Mouse (Mus musculus): ENCODE measurements around the gene Gria1. TPM values are rescaled to one million over a fixed set of nuclear protein-coding genes. Genes with fewer than 3 reads are reported as not detected.

The Gria1 gene
- polyA plus RNA-seq, 1 experiment from 2014 or later: 1.1 TPM

- H3K27me3 ChIP-seq (replicated peaks; ENCODE audit: control insufficient read depth, insufficient read depth, low read length): no peaks in the 10 kb centered on the region
- no peaks in the 10 kb centered on the region for H3K9me3 ChIP-seq (ENCODE audit: control insufficient read depth, low read length)
- DNase-seq (ENCODE audit: low spot score) (no peak), ATAC-seq (replicated peaks; ENCODE audit: low FRiP score, low TSS enrichment, low read depth) (no peak)
- no peak overlapping the region for H3K4me2 ChIP-seq (ENCODE audit: low read length)
- no peaks in the 10 kb centered on the region for H3K4me1 ChIP-seq (replicated peaks; ENCODE audit: control insufficient read depth, insufficient read depth, low read length)
- no peak overlapping the region for H3K9ac ChIP-seq (ENCODE audit: low read length)
- H3K4me3 ChIP-seq (ENCODE audit: low read depth, low read length): no peak overlapping the region
- no peak overlapping the region for H3K27ac ChIP-seq (ENCODE audit: low read depth)
- H3K36me3 ChIP-seq (ENCODE audit: control insufficient read depth, insufficient read depth, low read length): no peaks in the 10 kb centered on the region
- WGBS: 76% methylated on average over 6 of the region's 6 CpGs
Measured at GRCm38 (mm10) chr11:57010611-57011010, 576 bp upstream of the Gria1 start.

DNA sequence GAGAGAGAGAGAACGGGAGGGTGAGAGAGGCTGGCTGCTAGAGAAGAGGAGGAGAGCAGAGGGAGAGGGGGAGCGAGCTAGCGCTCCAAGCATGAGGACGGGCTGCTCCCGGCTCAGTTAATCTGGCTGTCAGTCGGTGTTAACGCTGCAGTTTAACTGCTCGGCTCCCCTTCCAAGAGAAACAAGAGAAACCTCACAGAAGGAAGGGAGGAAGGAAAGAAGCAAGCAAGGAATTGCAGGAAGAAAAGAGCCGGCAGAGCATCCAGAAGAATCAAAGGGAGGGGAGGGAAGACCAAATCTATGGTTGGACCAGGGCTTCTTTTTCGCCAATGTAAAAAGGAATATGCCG is 478 bp downstream of the Gria1 start:
- no peak for ATAC-seq (replicated peaks; ENCODE audit: low FRiP score, low TSS enrichment, low read depth)

DNA sequence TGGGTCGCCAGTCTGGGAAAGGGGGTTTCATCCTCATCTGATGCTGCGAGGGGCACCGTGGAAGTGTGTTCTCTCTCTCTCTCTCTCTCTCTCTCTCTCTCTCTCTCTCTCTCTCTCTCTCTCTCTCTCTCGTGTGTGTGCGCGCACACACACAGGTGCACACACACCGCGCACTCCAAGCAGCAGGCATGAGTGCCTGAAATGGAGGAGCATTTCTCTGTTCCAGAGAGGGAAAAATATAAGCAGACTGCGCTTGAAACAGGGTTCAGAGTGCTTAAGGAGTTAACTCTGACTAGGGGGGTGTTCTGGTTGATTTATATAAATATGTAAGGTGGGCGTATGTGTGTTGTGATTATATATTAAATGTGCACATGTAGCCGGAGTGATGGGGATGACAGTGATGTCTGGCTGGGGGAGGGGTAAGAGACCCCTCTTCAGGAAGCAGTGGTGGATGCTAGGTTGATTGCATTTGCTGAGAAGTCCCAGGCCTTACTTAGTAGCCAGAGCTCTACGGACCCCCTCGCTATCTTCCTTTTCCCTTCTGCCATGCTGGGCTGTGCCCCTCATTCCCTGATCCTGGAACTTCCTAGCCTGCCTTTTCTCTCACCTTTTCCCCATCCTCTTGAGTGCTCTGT is 1.2 kb downstream of the Gria1 start:
- Histone ChIP-seq H3K27ac (ENCODE audit: low read depth) (no peak overlapping the region), H3K27me3 (replicated peaks; ENCODE audit: control insufficient read depth, insufficient read depth, low read length) (no peaks in the 10 kb centered on the region), H3K36me3 (ENCODE audit: control insufficient read depth, insufficient read depth, low read length) (no peaks in the 10 kb centered on the region), H3K4me2 (ENCODE audit: low read length) (peak overlapping the region; percentile 37), H3K4me1 (replicated peaks; ENCODE audit: control insufficient read depth, insufficient read depth, low read length) (no peaks in the 10 kb centered on the region), H3K9ac (ENCODE audit: low read length) (no peak overlapping the region), H3K9me3 (ENCODE audit: control insufficient read depth, low read length) (no peaks in the 10 kb centered on the region), H3K4me3 (ENCODE audit: low read depth, low read length) (no peak overlapping the region)
- WGBS: 26% methylated on average over 12 of the region's 13 CpGs
- no peak for DNase-seq (ENCODE audit: low spot score)
- no peak for ATAC-seq (replicated peaks; ENCODE audit: low FRiP score, low TSS enrichment, low read depth)

More for the DNA sequence above, 478 bp downstream of the Gria1 start:
- Histone ChIP-seq H3K4me2 (ENCODE audit: low read length) (peak overlapping the region; percentile 37), H3K9me3 (ENCODE audit: control insufficient read depth, low read length) (no peaks in the 10 kb centered on the region), H3K4me3 (ENCODE audit: low read depth, low read length) (peak overlapping the region; percentile 13; the same call in 1 of the 2 replicates), H3K36me3 (ENCODE audit: control insufficient read depth, insufficient read depth, low read length) (no peaks in the 10 kb centered on the region), H3K9ac (ENCODE audit: low read length) (0 out of 2 replicates have a peak overlapping the region, but pooled peaks have one; percentile 5), H3K27me3 (replicated peaks; ENCODE audit: control insufficient read depth, insufficient read depth, low read length) (no peaks in the 10 kb centered on the region), H3K4me1 (replicated peaks; ENCODE audit: control insufficient read depth, insufficient read depth, low read length) (no peaks in the 10 kb centered on the region), H3K27ac (ENCODE audit: low read depth) (no peak overlapping the region)
- no peak for DNase-seq (ENCODE audit: low spot score)
- 3% methylated on average over 11 of the region's 11 CpGs for WGBS

DNA sequence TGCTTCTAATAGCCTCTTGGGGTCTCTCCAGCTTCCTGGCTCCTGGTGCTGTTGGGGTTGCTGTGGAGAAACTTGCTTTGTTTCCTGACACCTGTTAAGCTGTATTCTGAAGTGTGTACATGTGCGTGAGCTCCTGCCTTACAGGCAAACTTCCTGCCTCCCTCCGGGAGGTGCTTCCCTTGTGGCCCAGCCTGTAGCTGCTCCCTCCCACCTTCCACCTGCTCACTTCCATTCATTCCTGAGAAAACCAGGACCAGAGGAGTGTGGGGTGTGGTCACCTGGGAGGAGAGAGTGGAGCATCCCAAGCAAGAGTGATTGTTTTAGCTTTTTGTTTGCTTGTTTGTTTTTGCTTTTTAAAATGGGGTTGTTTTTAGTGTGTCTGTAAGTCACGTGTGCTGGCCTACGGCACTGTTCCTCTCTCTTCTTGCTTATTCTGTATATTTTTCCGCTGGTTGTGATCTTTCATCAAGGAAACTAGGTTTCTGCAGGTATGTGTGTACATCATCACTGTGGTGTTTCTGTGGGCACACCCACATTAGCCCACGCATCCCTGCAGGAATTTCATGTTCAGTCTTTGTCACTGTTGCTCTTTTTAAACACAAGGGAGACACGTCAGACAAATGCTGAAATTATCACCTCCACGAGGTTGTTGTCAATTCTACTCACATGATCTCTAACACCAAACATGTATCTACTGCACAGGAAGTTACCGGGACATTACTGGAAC is 2.4 kb downstream of the Gria1 start:
- no peak for ATAC-seq (replicated peaks; ENCODE audit: low FRiP score, low TSS enrichment, low read depth)
- H3K27ac ChIP-seq (ENCODE audit: low read depth): no peak overlapping the region
- DNase-seq (ENCODE audit: low spot score): no peak
- H3K4me2 ChIP-seq (ENCODE audit: low read length): no peak overlapping the region
- 58% methylated on average over 9 of the region's 9 CpGs for WGBS
- H3K4me1 ChIP-seq (replicated peaks; ENCODE audit: control insufficient read depth, insufficient read depth, low read length): no peaks in the 10 kb centered on the region
- no peaks in the 10 kb centered on the region for H3K36me3 ChIP-seq (ENCODE audit: control insufficient read depth, insufficient read depth, low read length)
- no peak overlapping the region for H3K4me3 ChIP-seq (ENCODE audit: low read depth, low read length)
- H3K9me3 ChIP-seq (ENCODE audit: control insufficient read depth, low read length): no peaks in the 10 kb centered on the region
- no peaks in the 10 kb centered on the region for H3K27me3 ChIP-seq (replicated peaks; ENCODE audit: control insufficient read depth, insufficient read depth, low read length)
- no peak overlapping the region for H3K9ac ChIP-seq (ENCODE audit: low read length)

DNA sequence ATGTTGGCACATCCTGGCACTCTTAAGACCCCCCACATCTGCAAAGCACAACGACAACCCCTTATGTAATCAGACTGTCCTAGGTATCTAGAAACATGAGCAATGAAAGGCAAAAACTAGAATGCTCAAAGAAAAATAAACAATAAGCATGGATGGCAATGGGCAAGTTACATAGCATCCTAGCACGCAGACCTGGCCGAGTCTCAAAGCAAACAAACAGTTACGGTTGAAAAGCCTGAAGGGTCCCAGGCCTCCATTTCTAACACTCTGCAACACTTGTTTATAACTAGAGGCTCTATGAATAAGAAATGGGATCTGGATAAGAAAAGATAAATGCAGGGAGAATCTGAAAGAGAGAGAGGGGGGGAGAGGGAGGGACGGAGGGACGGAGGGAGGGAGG is 3.2 kb downstream of the Gria1 start:
- no peak overlapping the region for H3K4me2 ChIP-seq (ENCODE audit: low read length)
- ATAC-seq (replicated peaks; ENCODE audit: low FRiP score, low TSS enrichment, low read depth): no peak
- no peaks in the 10 kb centered on the region for H3K36me3 ChIP-seq (ENCODE audit: control insufficient read depth, insufficient read depth, low read length)
- WGBS: 43% methylated on average over 6 of the region's 6 CpGs
- H3K9ac ChIP-seq (ENCODE audit: low read length): no peak overlapping the region
- no peaks in the 10 kb centered on the region for H3K4me1 ChIP-seq (replicated peaks; ENCODE audit: control insufficient read depth, insufficient read depth, low read length)
- H3K27me3 ChIP-seq (replicated peaks; ENCODE audit: control insufficient read depth, insufficient read depth, low read length): no peaks in the 10 kb centered on the region
- no peak overlapping the region for H3K27ac ChIP-seq (ENCODE audit: low read depth)
- no peaks in the 10 kb centered on the region for H3K9me3 ChIP-seq (ENCODE audit: control insufficient read depth, low read length)
- no peak overlapping the region for H3K4me3 ChIP-seq (ENCODE audit: low read depth, low read length)
- no peak for DNase-seq (ENCODE audit: low spot score)

DNA sequence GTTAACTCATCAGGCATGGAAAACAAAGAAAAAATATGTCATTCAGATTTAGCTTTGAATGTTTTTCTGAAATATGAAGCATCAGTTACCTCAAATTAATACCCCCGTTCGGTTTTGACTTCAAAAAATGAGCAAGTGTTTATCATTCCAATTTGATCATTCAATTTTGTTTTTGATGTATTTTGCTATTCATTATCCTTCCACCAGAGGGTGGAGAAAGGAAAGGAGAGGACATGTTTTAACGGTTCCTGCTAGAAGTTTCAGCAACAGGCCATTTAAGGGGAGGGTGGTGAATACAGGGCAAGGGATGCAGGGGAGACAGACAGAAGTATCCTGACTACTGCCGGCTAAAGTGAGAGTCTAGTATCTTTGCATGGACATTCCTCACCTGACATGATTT is 7.3 kb downstream of the Gria1 start:
- no peaks in the 10 kb centered on the region for H3K36me3 ChIP-seq (ENCODE audit: control insufficient read depth, insufficient read depth, low read length)
- no peak for ATAC-seq (replicated peaks; ENCODE audit: low FRiP score, low TSS enrichment, low read depth)
- H3K4me3 ChIP-seq (ENCODE audit: low read depth, low read length): no peak overlapping the region
- H3K4me2 ChIP-seq (ENCODE audit: low read length): no peak overlapping the region
- H3K27ac ChIP-seq (ENCODE audit: low read depth): no peak overlapping the region
- no peak overlapping the region for H3K9ac ChIP-seq (ENCODE audit: low read length)
- DNase-seq (ENCODE audit: low spot score): no peak
- H3K9me3 ChIP-seq (ENCODE audit: control insufficient read depth, low read length): no peaks in the 10 kb centered on the region
- 58% methylated on average over 4 of the region's 4 CpGs for WGBS
- H3K27me3 ChIP-seq (replicated peaks; ENCODE audit: control insufficient read depth, insufficient read depth, low read length): no peaks in the 10 kb centered on the region
- H3K4me1 ChIP-seq (replicated peaks; ENCODE audit: control insufficient read depth, insufficient read depth, low read length): no peaks in the 10 kb centered on the region

GRCm38 (mm10) chr11:57022400-57022799 is 11.2 kb downstream of the Gria1 start:
- ATAC-seq (replicated peaks; ENCODE audit: low FRiP score, low TSS enrichment, low read depth) (no peak), DNase-seq (ENCODE audit: low spot score) (no peak)
- Histone ChIP-seq H3K4me2 (ENCODE audit: low read length) (no peak overlapping the region), H3K4me3 (ENCODE audit: low read depth, low read length) (no peak overlapping the region), H3K4me1 (replicated peaks; ENCODE audit: control insufficient read depth, insufficient read depth, low read length) (no peaks in the 10 kb centered on the region), H3K27me3 (replicated peaks; ENCODE audit: control insufficient read depth, insufficient read depth, low read length) (no peaks in the 10 kb centered on the region), H3K9me3 (ENCODE audit: control insufficient read depth, low read length) (no peaks in the 10 kb centered on the region), H3K36me3 (ENCODE audit: control insufficient read depth, insufficient read depth, low read length) (no peaks in the 10 kb centered on the region), H3K27ac (ENCODE audit: low read depth) (no peak overlapping the region), H3K9ac (ENCODE audit: low read length) (no peak overlapping the region)
- WGBS: 62% methylated on average over 4 of the region's 4 CpGs

DNA sequence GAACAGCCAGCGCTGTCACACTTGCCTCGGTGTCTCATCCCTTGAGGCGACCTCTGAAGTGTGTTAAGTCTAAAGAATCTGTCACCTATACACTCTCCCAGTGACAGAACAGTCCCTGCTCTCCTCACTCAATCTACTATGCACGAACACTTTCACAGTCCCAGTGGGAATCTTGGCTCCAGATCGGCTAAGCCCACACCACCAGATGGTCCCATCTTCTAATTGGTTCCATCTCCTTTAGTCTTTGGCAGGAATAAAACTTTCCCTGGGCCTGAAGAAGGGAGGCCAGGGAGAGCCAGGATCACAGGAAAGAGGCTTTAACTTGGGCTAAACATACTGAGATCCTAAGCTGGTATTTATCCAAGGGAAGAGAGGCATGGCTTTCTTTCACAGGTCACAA is 19.3 kb downstream of the Gria1 start:
- 73% methylated on average over 5 of the region's 5 CpGs for WGBS
- DNase-seq (ENCODE audit: low spot score): no peak
- no peak overlapping the region for H3K9ac ChIP-seq (ENCODE audit: low read length)
- no peaks in the 10 kb centered on the region for H3K4me1 ChIP-seq (replicated peaks; ENCODE audit: control insufficient read depth, insufficient read depth, low read length)
- no peaks in the 10 kb centered on the region for H3K9me3 ChIP-seq (ENCODE audit: control insufficient read depth, low read length)
- ATAC-seq (replicated peaks; ENCODE audit: low FRiP score, low TSS enrichment, low read depth): no peak
- no peak overlapping the region for H3K4me2 ChIP-seq (ENCODE audit: low read length)
- no peaks in the 10 kb centered on the region for H3K27me3 ChIP-seq (replicated peaks; ENCODE audit: control insufficient read depth, insufficient read depth, low read length)
- H3K27ac ChIP-seq (ENCODE audit: low read depth): no peak overlapping the region
- H3K36me3 ChIP-seq (ENCODE audit: control insufficient read depth, insufficient read depth, low read length): no peaks in the 10 kb centered on the region
- no peak overlapping the region for H3K4me3 ChIP-seq (ENCODE audit: low read depth, low read length)

DNA sequence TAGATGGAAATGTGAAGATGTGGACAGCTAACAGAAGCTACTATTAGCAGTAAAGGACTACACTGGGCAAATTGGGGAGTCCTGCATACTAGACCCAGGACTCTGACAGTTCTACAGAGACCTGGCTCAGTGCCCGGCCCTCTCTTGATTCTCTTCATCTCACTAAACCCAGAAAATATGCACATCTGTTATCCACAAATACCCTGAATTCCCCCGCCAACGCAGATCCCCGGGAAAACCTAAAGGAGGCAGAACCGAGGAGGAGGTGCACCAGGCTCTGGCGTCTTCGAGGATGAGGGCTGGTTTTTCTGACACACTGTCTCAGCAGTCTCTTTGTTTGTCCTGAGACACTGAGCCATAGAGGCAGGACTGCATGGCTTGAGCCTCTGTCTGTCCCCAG is 27.6 kb downstream of the Gria1 start:
- Histone ChIP-seq H3K4me1 (replicated peaks; ENCODE audit: control insufficient read depth, insufficient read depth, low read length) (no peaks in the 10 kb centered on the region), H3K9ac (ENCODE audit: low read length) (no peak overlapping the region), H3K36me3 (ENCODE audit: control insufficient read depth, insufficient read depth, low read length) (no peaks in the 10 kb centered on the region), H3K27ac (ENCODE audit: low read depth) (no peak overlapping the region), H3K27me3 (replicated peaks; ENCODE audit: control insufficient read depth, insufficient read depth, low read length) (no peaks in the 10 kb centered on the region), H3K9me3 (ENCODE audit: control insufficient read depth, low read length) (no peaks in the 10 kb centered on the region), H3K4me2 (ENCODE audit: low read length) (no peak overlapping the region), H3K4me3 (ENCODE audit: low read depth, low read length) (no peak overlapping the region)
- WGBS: 43% methylated on average over 7 of the region's 7 CpGs
- ATAC-seq (replicated peaks; ENCODE audit: low FRiP score, low TSS enrichment, low read depth): no peak
- no peak for DNase-seq (ENCODE audit: low spot score)
